Mouse (Mus musculus): ENCODE measurements around the gene Rcsd1. TPM values are rescaled to one million over a fixed set of nuclear protein-coding genes. Genes with fewer than 3 reads are reported as not detected.

Rcsd1 gene
- total and polyA plus RNA-seq, 2 experiments from 2014 or later, result 94.0 to 116 TPM

DNA sequence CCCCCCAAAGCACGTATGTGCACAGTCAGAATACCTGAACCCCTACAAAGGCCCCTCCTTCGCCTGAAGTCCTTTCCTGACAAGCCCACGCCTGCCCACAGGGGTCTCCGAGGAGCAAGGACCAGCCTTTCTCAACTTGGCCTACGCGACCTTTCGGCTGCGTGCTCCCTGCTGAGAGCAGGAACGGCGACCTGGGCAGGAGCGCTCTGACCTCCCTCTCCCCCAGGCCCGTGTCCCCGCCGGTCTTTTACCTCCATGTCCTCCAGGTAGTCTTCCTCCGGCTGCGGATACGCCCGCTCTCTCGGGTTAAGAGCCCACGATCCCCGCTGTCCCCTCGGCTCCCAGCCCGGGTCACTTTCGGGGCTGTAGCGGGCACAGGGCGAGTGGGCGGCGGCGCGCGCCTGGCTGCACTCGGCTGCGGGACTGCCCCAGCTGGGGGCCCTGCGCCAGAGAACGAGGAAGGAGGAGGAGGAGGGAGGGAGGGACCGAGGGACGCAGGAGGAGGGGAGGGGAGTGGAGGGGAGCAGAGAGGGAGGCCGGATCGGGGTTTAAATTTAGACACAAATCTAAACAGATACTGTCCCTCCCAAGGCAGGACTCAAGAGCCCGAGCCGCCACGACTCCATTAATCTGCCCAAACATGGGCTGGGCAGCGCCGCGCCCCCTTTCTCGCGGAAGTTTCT, 1.8 kb downstream of the Rcsd1 start:
- WGBS, result under 1% methylated on average over 46 of the region's 47 CpGs
- peaks cover 52% of the 10 kb centered on the region for H3K4me1 ChIP-seq (ENCODE audit: control insufficient read depth, insufficient read depth)
- peak; percentile 90 for DNase-seq (ENCODE audit: low spot score)
- peak overlapping the region; percentile 96 for H3K27ac ChIP-seq (ENCODE audit: low read depth)
- TF ChIP-seq EP300 (IDR thresholded peaks at IDR 0.05; ENCODE audit: low read depth) (peak; percentile 47; the same call in 1 of the 2 replicates), CTCF (IDR thresholded peaks at IDR 0.05; ENCODE audit: low read depth) (no peak)
- peak overlapping the region; percentile 96 for H3K9ac ChIP-seq (replicated peaks; ENCODE audit: low read depth, low read length)
- H3K4me2 ChIP-seq (ENCODE audit: low read depth, low read length), result peak overlapping the region; percentile 78
- peak; percentile 89 for ATAC-seq (ENCODE audit: insufficient read depth, low read depth)
- no peaks in the 10 kb centered on the region for H3K9me3 ChIP-seq (replicated peaks; ENCODE audit: control insufficient read depth, low read length)
- peak overlapping the region; percentile 90 for H3K4me3 ChIP-seq (ENCODE audit: low read depth, low read length)
- no peaks in the 10 kb centered on the region for H3K36me3 ChIP-seq (replicated peaks; ENCODE audit: control insufficient read depth, insufficient read depth, low read length)
- H3K27me3 ChIP-seq (ENCODE audit: control insufficient read depth, insufficient read depth, low read length), result no peaks in the 10 kb centered on the region

DNA sequence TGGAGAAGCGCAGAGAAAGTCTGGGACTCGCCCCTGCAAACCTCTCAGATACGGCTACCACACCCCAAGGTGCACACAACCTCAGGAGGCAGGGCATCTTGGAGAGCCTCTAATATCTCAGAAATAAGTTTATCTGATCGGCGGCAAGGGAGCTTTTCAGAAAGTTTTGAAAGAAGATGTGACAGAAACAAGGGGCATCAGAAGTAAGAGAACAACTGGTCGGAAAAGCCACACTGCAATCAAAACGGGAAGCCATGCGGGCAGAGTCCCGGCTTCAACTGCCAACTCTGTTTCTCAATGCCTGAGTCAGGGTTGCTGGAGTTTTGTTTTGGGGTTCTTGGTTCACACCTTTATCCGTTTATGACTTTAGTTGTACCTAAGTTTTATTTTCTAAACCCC, 2.3 kb downstream of the Rcsd1 start:
- 0% methylated on average over 10 of the region's 10 CpGs for WGBS
- H3K36me3 ChIP-seq (replicated peaks; ENCODE audit: control insufficient read depth, insufficient read depth, low read length), result no peaks in the 10 kb centered on the region
- peak overlapping the region; percentile 78 for H3K4me2 ChIP-seq (ENCODE audit: low read depth, low read length)
- TF ChIP-seq CTCF (IDR thresholded peaks at IDR 0.05; ENCODE audit: low read depth) (no peak), EP300 (IDR thresholded peaks at IDR 0.05; ENCODE audit: low read depth) (no peak)
- H3K9ac ChIP-seq (replicated peaks; ENCODE audit: low read depth, low read length), result peak overlapping the region; percentile 96
- peaks cover 56% of the 10 kb centered on the region for H3K4me1 ChIP-seq (ENCODE audit: control insufficient read depth, insufficient read depth)
- DNase-seq (ENCODE audit: low spot score) (no peak), ATAC-seq (ENCODE audit: insufficient read depth, low read depth) (no peak)
- peak overlapping the region; percentile 90 for H3K4me3 ChIP-seq (ENCODE audit: low read depth, low read length)
- no peaks in the 10 kb centered on the region for H3K27me3 ChIP-seq (ENCODE audit: control insufficient read depth, insufficient read depth, low read length)
- no peaks in the 10 kb centered on the region for H3K9me3 ChIP-seq (replicated peaks; ENCODE audit: control insufficient read depth, low read length)
- H3K27ac ChIP-seq (ENCODE audit: low read depth), result peak overlapping the region; percentile 96

DNA sequence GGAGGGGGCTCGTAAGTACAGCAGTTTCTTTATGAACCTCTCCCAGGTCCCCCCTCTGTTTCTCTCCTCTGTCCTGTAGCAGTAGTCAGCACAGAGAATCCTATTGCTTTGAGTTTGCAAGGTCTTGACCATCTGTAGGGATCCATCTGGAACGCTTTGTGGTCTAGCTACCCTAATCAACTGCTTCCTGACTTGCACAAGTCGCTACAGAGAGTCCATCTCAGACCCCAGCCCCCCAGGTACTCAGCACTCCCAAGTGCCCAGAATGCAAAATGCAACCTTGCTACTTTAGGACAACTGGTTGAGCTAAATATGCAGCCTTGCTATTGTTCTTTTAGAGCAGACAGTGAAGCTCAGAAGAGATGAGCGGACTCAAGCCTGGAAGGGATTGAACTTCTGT, 3.1 kb downstream of the Rcsd1 start:
- Histone ChIP-seq H3K4me1 (ENCODE audit: control insufficient read depth, insufficient read depth) (peaks cover 63% of the 10 kb centered on the region), H3K27me3 (ENCODE audit: control insufficient read depth, insufficient read depth, low read length) (no peaks in the 10 kb centered on the region), H3K4me3 (ENCODE audit: low read depth, low read length) (peak overlapping the region; percentile 90), H3K27ac (ENCODE audit: low read depth) (peak overlapping the region; percentile 96), H3K36me3 (replicated peaks; ENCODE audit: control insufficient read depth, insufficient read depth, low read length) (no peaks in the 10 kb centered on the region), H3K9me3 (replicated peaks; ENCODE audit: control insufficient read depth, low read length) (no peaks in the 10 kb centered on the region), H3K9ac (replicated peaks; ENCODE audit: low read depth, low read length) (peak overlapping the region; percentile 96), H3K4me2 (ENCODE audit: low read depth, low read length) (peak overlapping the region; percentile 78)
- 11% methylated on average over 4 of the region's 4 CpGs for WGBS
- TF ChIP-seq CTCF (IDR thresholded peaks at IDR 0.05; ENCODE audit: low read depth), result no peak
- TF ChIP-seq EP300 (IDR thresholded peaks at IDR 0.05; ENCODE audit: low read depth), result no peak
- DNase-seq (ENCODE audit: low spot score), result no peak
- no peak for ATAC-seq (ENCODE audit: insufficient read depth, low read depth)

DNA sequence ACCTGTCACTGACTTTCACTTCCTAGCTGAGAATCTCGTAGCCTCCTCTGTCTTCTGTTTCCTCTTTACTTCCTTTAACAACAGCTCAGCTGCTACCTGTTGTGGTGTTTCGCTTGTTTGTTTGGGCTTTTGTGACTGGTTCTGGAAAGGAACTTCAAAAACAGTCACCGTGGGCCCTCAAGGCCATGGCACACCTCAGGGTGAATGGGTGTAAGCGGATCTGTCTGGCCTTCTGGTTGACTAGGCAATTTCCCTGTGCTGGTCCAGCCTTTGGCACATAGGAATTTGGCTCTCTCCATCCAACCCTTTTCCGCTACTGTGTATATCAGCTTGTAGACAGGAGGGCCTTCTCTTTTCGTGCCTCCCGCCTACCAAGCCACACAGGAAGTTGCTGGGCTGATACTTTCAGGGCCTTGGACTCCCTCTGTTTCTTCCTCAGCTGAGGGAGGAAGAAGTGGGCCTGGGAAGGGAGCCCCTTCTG, 3.6 kb downstream of the Rcsd1 start:
- H3K4me3 ChIP-seq (ENCODE audit: low read depth, low read length), result peak overlapping the region; percentile 90
- DNase-seq (ENCODE audit: low spot score) (no peak), ATAC-seq (ENCODE audit: insufficient read depth, low read depth) (no peak)
- 40% methylated on average over 7 of the region's 7 CpGs for WGBS
- H3K36me3 ChIP-seq (replicated peaks; ENCODE audit: control insufficient read depth, insufficient read depth, low read length), result no peaks in the 10 kb centered on the region
- H3K9ac ChIP-seq (replicated peaks; ENCODE audit: low read depth, low read length), result peak overlapping the region; percentile 96
- TF ChIP-seq EP300 (IDR thresholded peaks at IDR 0.05; ENCODE audit: low read depth) (no peak), CTCF (IDR thresholded peaks at IDR 0.05; ENCODE audit: low read depth) (no peak)
- no peaks in the 10 kb centered on the region for H3K27me3 ChIP-seq (ENCODE audit: control insufficient read depth, insufficient read depth, low read length)
- peak overlapping the region; percentile 96 for H3K27ac ChIP-seq (ENCODE audit: low read depth)
- H3K4me1 ChIP-seq (ENCODE audit: control insufficient read depth, insufficient read depth), result peaks cover 69% of the 10 kb centered on the region
- no peaks in the 10 kb centered on the region for H3K9me3 ChIP-seq (replicated peaks; ENCODE audit: control insufficient read depth, low read length)
- H3K4me2 ChIP-seq (ENCODE audit: low read depth, low read length), result peak overlapping the region; percentile 78

DNA sequence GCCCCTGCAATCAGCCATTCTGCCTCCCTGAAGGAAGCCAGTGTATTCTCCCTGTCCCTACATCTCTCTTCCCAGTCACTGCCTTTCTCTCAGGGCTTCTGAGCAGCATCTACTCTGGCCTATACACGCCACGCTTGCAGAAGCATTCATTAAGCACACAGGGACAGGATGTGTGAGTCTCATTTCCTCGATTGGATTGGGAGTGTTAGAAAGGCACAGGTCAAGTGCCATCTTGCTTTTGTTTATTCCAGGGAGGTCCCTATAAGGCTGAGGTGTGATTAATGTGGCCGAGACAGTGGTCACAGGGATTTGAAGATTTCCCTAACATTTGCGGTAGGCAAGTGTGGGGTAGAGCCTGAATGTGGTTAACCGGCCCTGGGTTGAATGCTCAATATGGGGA, 4.2 kb downstream of the Rcsd1 start:
- WGBS, result 33% methylated on average over 6 of the region's 6 CpGs
- peak overlapping the region; percentile 96; the same call in 1 of the 2 replicates for H3K9ac ChIP-seq (replicated peaks; ENCODE audit: low read depth, low read length)

More for the DNA sequence above, 4.2 kb downstream of the Rcsd1 start:
- H3K4me1 ChIP-seq (ENCODE audit: control insufficient read depth, insufficient read depth), result peaks cover 72% of the 10 kb centered on the region
- no peak for DNase-seq (ENCODE audit: low spot score)
- H3K27me3 ChIP-seq (ENCODE audit: control insufficient read depth, insufficient read depth, low read length), result no peaks in the 10 kb centered on the region
- H3K27ac ChIP-seq (ENCODE audit: low read depth), result peak overlapping the region; percentile 96
- TF ChIP-seq EP300 (IDR thresholded peaks at IDR 0.05; ENCODE audit: low read depth), result no peak
- no peak for TF ChIP-seq CTCF (IDR thresholded peaks at IDR 0.05; ENCODE audit: low read depth)
- no peaks in the 10 kb centered on the region for H3K9me3 ChIP-seq (replicated peaks; ENCODE audit: control insufficient read depth, low read length)
- peak overlapping the region; percentile 90; the same call in 1 of the 2 replicates for H3K4me3 ChIP-seq (ENCODE audit: low read depth, low read length)
- no peak for ATAC-seq (ENCODE audit: insufficient read depth, low read depth)
- H3K36me3 ChIP-seq (replicated peaks; ENCODE audit: control insufficient read depth, insufficient read depth, low read length), result no peaks in the 10 kb centered on the region
- peak overlapping the region; percentile 78 for H3K4me2 ChIP-seq (ENCODE audit: low read depth, low read length)
